Mouse (Mus musculus) heart, adult 9 months (tissue): ENCODE results near the gene Slc16a8.
"Not testable (repeated sequence)": the region's sequence is repeated elsewhere in the genome, so short reads cannot be mapped to it uniquely, and the experiment has no call there.

Source experiments
- DNase-seq, 2 experiments: peaks; one replicate each; pipeline ENCODE4 v3.0.0; 2022; ENCODE audit warnings: low spot score in 2 of 2

Slc16a8 gene

DNA sequence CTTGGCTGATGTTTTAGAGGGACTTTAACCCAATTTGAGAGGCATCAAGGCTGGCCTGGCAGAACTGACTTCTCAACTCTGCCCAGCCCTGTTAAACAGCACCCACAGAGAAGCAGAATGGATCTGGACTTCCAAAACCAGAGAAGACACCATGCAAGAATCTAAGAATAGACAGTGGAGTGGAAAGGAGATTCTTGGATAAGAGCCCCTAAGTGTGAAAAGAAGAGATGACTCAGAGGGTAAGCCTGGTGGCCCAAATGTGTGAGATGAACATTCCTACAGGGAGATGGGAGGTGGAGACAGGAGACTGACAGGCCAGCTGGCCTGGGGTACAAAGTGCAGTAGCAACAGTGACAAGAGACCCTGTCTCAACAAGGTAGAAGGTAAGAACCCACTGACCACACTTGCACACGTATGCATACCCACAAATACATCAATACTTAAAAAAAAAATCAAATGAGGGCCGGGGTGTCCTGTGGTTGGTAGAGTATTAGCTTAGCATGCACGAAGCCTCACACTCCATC lies 8.3 kb upstream of the Slc16a8 start:
- DNase-seq = no peak

DNA sequence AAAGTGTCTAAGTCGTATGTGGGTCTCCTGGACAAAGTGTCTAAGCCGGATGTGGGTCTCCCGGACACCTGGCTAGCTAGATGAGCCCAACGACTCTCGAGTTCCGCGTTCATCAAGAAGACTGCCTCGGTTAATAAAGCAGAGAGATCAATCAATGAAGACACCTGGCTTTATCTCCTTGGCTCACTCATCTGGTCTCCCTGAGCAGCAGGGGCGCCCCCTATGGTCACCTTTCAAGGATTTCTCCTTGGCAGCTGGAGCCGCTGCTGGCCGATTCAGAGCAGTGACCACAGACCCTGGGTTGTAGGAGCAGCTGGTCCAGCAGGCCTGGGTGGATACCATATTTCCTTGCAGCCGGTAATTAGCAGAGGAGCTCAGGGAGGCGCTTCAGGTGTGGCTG lies 7.8 kb upstream of the Slc16a8 start:
- DNase-seq = no peak

DNA sequence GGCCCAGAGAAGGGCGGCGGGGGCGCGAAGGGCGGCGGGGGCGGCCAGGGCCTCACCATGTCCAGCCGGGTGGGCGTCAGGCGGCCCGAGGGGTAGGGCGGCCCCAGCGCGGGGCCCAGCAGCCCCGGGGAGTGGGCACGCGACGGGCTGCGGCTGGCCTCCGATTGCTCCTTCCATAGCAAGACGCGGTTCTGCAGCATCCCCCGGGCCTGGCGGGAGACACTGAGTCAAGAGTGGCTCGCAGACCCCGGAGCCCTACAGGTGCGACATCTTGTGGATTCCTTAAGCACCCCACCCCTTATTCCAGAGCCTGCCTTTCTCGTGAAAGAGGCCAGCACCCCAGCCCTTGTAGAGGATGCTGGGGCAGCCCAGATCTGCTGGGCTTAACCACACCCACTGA lies 7.2 kb upstream of the Slc16a8 start:
- DNase-seq = no peak

DNA sequence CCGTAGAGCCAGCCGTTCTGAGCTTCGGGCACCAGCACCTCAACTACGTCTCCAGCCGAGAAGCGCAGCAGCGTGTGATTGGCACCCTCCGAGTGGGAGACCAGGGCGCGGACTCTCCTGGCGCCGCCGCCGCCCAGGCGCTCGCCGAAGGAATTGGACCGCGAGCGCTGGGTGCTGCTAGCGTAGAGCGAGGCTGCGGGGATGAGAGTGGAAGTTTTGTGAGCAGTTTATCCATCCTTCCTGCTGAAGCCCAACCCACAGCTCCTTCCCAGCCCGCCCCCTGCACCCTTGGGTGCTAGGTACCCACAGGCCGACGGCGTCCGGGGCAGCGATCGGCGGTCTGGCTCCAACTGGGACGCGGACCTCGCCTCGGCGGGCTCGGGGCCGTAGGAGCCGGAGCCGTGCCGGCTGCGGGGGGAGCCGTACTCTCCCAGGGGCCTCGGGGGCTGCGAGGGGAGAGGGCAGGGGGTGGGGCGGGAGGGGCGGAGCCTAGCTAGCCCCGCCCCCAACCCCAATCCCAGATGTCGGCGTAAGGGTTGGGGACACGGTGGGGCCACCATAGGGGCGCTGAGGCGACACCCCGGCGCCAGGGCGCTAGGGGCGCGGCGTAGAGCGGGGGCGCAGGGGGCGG lies 6.6 kb upstream of the Slc16a8 start:
- no peak for DNase-seq

DNA sequence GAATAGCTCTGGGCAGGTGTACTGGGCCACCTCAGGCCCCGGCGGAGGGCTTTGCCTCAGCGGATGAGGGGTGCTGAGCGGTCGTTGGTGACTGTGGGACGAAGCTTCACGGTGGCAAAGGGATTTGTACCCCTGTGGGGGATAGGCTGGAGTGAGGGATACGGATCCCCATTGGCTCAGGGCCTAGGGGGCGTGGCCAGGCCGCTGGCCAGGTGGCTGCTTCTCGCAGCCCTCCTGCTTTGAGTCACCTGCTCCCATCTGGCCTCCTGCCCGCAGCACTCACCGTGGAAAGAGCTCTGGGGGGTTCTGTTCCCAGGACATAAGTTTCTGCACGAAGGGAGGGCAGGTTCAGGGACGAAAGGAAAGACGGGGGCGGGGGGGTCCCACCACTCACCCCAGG lies 4.0 kb upstream of the Slc16a8 start:
- DNase-seq = no peak

DNA sequence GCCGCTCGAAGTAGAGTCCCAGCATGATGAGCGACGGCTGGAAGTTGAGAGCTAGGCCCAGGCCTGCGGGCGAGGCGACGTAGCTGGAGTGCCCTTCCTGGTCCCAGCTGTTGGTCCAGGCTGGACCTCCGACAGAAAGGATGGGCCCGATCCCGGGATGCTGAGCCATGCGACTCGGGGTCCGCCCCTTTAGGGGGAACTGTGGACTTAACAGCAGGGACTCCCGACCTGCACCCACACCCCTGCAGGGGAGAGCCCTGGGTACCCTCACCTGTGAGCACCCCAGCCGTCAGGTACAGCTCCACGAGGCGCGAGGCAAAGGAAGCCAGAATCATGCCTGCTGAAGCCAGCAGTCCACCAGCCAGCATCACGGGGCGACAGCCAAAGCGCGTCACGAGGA lies 2.0 kb downstream of the Slc16a8 start:
- DNase-seq = no peak

DNA sequence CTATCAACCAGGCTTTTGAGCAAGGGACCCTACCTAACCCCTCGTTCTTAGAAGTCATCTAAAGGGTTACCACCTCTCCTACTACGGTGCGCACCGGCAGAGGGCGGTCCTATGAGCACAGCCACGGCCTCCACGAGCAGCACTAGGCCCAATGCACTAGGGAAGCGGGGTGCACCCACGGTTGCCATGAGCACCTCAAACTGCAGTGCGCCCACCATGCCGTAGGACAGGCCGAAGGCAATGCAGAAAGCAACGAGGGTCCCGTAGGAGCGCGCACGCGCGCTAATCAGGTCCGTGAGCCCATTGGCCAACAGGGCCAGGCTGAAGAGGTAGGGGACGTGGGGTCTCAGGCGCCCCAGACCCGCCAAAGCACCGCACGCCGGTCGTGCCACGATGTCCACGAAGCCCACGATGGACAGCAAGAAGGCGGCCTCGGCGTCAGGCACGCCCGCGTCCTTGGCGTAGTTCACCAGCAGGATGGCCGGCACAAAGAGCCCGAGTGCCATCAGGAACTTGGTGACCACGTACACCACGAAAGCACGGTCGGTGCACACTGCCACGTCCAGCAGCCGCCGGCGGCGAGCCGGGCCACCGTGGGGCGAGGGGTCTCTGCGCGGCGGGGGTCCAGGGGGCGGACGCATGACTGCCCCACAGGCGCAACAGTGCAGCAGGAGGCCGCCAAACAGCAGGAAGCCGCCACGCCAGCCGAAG lies 2.6 kb downstream of the Slc16a8 start:
- DNase-seq = no peak

DNA sequence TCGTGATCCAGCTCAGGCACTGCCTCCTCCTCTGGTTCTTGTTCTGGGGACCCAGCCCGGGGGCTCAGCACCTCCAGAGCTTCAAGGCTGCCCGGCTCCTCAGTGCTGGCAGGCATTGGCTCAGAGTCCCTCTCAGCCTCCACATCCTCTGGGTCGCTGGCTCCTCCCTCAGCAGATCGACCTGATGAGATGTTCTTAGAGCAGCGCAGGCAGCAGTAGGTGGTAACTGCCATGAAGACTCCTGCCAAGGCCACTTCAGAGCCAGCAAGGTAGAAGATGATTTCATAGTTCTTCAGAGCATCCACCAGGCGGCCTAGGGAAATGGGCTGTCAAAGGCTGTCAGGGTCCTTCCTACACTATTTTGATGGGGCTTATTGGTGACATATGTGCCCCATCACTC lies 3.4 kb downstream of the Slc16a8 start:
- DNase-seq = no peak

DNA sequence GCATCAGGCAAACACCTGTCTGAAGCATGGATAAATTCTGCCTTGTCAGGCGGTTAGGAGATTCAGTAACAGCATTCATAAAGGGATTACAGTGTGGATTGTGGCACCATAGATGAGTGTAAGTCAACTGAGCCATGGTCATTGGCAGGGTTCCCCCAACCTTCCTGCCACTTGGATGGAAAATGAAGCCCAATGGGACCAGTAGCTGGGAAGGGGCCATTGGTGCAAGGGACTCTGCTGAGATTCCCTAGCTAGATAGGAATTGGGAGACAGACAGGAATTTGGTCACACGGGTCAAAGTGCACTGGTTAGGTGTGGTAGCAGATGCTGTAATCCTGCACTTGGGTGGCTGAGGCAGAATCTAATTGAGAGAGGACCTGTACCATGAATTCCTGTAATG lies 4.3 kb downstream of the Slc16a8 start:
- no peak for DNase-seq

DNA sequence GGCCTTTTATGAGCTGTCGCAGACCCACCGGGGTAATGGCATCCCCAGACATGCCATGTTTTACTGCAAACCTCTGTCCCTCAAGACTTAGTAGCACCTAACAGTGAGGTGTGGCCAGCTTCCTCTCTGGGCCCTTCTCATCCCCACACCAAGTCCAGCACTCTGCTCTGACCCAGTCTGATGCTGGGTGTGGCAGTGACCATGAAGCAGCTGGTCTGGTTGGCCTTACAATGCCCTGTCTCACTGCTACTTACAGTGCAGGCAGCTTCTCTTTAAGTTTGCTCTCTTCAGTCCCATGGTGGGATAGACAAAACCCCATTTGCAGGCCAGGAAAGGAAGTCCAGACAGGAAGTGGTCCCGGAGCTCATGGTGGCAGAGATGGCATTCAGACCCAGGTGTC lies 9.2 kb downstream of the Slc16a8 start:
- no peak for DNase-seq

DNA sequence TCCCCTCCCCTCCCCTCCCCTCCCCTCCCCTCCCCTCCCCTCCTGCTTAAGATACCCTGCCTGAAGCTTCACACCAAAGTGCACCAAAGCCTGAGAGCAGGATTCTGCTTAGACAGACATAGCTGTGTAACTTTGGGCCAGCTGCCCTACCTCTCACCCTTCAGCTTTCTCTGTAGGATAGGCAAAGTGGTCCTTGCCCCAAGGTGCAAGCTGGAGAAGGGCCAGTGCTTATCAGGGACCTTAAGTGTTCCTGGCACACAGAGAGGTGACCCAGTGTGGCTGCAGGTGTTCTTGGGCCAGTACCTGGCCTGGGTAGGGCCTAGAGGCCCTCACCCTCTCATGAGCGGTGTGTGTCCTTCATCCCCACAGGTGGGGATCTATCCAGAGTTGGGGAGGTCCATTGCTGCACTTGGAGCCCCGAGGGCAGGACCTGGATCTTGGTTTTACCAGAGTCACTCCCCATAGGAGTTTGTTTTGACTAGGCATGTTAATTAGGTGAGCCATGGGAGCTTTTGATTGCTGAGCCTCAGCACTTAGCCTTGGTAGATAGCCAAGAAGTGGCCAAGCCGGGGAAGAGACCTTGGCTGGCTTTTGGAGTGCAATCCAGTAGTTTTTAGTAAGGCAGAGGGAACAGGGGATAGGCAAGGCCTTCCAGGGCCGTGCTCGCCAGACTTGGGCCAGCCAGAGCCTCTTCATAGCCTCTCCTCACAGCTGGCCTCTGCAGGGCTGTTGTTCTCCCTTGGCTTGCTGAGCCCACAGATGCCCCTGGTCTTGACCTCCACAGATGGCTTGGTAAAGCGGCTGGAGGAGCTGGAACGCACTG lies 10.3 kb downstream of the Slc16a8 start:
- peak; percentile 30 to 38 for DNase-seq

DNA sequence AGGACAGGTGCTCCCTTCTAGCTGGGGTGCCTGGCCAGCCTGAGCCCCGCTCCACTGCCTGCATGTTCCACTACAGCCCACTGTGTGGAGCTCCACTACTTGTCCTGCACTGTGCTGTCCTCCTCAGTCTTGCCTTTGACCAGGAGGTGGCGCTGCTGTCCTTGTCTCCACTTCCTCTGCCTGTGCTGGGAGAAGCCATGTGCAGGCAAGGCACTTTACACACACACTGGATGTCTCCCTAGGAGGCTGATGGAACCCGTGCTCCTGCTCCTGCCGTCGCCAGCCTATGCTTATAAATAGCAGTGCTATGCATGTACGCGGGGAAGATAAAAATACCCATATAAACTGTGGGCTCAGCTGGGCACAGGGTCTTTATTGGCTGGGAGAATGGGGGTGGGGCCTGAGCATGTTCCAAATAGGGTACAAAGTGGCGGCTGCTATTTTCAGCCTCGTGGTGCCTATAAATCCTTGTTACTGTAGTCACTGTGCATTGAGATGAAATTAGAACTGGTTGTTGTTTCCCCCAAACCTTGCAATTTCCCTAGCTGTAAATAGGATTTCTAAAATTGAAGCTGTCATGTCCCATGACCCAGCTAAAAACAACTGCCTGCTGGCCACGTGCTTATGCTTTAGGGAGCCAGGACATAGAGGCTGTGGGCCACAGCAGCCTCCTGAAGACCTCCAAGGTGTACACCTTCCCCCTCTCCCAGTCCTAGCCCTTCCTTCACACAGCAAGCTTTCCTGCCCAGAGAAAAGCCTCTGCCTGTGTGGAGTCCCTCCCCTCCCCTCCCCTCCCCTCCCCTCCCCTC lies 11.1 kb downstream of the Slc16a8 start:
- peak; percentile 91 to 95 for DNase-seq

DNA sequence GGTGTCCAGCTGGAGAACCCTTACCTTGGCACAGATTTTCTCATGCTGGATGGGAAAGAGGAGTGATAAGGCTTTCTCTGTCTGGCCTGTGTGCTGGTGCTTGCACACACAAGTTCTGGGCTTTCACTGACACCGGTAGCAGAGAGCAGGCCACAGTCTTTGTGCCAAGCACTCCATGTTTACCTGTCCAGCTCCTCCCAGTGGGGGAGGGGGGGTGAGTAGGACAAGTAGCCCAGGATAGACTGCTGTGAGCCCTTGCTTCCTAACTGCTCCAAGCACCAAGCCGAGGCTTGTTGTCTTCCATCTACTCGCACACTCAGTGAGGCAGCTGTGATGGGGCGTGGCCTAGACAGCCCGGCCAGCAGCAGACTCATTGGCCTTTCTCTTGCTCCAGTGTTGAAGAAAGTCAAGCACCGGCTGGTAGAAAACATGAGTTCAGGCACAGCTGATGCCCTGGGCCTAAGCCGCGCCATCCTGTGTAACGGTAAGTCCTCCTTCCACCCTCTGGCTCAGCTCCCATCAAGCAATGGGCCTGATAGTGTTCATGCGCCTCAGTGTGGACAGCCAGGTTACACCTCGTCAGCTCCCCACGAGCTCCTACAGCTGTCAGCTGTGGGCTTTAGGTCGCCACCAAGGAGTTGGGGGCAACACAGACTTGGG lies 11.9 kb downstream of the Slc16a8 start:
- no peak for DNase-seq

DNA sequence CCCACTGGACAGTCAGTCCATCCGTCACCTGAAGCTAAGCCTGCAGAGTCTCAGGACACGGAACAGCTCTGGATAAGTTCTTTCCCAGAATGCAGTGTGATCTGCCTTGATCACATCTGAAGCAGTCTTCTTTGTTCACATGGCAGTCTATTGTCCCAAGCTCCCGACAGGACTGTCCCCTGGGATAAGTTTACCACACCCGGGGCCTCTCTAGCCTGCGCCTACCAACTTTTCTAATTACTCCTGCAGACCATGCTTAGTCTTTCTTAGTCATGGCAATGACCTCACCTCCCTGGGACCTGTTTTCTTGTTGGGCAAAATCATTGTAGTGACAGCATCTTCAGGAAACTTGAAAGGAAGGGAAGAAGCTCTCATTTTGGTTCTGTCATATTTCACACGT lies 16.5 kb downstream of the Slc16a8 start:
- peak; percentile 36 to 61 for DNase-seq

DNA sequence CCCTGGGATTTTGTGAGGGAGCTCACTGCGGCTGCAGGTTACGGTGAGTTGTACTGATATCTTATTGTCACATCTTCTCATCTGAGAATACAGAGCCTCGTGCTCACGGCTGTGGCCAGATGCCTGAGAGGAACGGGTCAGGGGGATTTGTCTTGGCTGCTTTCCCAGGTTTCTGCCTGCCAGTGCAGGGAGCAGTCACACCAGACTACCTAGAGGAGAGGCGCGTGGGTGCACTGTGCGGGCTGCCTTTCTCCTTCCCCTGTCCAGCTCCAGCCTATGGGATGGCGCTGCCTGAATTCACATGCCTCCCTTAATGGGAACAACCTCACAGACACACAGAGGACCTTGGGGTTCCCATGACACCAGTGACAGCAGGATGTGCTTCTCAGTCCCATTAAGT lies 19.3 kb downstream of the Slc16a8 start:
- DNase-seq = no peak

DNA sequence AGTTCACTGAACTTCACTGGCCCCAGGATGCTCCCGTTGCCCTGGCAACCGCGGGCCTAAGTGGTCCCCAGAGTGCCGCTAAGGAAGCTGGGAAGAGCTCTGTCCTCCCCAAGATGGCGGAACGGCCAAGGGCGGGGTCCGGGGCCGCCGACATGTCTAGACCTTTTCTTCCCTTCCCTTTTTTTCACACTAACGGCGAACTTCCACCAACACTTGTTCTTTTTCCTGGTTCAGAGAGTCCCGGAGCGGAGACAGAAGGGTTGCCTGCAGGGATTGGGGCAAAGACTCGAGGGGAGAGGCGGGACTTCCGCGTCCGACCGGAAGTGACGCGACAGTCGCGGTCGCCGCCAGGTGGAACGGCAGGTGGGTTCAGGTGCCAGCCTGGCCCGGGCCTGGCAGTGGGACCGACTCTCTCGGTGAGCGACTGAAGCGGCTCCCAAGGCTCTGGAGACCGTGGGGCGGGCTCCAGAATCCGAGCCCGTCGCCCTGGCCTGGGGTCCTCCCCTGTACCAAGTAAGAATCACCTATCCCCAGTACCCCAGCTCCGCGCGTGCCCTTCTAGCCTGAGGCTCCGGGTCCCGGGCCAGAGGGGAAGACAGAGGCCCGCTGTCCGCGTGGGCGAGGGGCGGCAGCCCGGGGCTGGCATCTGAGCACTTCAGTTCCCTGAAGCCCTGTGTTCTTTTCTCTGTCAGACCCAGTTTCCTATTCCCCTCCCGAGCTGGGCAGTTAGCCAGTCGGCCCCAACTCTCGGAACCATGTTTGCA lies 25.3 kb downstream of the Slc16a8 start, which contains the start of the genes Pick1 and Gm49486:
Pick1 (plus strand) TSS at position 116 of the 764 bp plus-strand sequence.
Gm49486 (plus strand) TSS at position 334 of the 764 bp plus-strand sequence.
- peak; percentile 89 to 90 for DNase-seq

DNA sequence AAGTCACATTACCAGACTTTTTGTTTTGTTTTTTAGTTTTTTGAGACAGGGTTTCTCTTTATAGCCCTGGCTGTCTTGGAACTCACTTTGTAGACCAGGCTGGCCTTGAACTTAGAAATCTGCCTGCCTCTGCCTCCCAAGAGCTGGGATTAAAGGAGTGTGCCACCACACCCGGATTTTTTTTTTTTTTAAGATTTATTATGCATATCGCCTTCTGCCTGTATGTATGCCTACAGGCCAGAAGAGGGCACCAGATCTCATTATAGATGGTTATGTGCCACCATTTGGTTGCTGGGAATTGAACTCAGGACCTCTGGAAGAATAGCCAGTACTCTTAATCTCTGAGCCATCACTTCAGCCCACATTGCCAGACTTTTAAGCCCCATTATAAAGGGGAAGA lies 28.8 kb downstream of the Slc16a8 start:
- not testable (repeated sequence) for DNase-seq

DNA sequence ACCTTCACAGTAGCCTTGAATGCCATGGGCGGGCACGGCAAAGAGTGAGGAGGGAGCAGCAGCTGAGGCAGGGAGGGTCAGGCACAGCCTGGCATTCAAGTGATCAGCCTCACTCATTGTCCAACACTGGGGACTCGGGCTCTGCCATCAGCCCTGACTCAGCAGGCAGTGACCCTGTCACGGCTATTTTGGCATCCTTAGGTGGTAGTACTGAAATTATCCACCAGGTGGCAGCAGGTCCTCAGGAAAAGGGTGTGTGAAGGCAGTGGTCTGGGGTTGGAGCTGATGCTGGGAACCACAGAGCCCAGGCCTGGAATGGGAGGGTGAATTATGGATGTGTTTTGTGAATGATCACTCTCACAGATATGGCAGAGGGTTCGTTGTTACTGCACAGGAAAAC lies 29.9 kb downstream of the Slc16a8 start:
- peak; percentile 84 to 87 for DNase-seq

DNA sequence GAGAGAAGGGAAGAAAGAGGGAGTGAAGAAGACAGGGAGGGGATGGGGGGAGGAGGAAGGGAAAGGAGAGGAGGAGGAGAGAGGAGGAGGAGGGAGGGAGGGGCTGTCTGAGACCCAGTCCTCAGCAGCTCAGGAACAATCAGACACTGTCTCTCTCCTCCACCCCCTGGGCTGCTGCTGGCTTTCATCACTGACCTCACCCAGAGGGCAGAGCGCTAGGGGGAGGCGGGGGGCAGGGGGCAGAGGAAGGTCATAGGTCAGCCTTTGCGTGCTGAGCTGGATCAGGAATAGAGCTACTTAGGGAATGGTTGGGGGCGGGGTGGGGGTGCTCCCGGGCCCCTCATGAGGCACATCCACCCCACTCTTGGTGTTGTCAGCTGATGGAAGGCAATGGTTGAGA lies 30.9 kb downstream of the Slc16a8 start:
- DNase-seq = no peak

DNA sequence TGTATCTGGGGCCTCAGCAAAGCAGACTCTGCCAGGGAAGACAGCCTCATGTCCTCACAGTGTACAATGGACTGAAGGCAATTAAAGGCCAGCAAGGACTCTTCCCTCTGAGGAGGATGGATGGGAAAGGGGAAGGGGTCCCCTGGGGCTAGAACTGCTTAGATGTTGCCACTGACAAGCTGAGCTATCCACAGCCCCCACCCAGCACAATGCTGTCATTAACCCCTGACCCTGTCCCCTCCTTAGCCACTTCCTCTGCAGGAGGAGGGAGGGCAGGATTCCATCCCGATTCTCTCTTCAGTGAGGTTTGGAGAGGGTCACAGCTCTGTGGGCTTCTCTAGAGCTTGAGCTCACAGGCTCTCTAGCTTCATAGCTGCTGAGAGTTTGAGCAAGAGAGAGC lies 35.0 kb downstream of the Slc16a8 start:
- DNase-seq = no peak
